Mouse (Mus musculus) B cell, adult 62 days (primary cell): Measurements from ENCODE around the gene Smim13. TPM values are rescaled to one million over a fixed set of nuclear protein-coding genes. Genes with fewer than 3 reads are reported as not detected.

Experiments used
- total RNA-seq: library from RNA; stranded (reverse); gene quantifications from 4 replicates; pipeline ENCODE4 v1.2.4, GENCODE M21; 2023

Gene Smim13
- total RNA-seq: 3.6 to 5.4 TPM (median 4.3 TPM) in 4 replicates

DNA sequence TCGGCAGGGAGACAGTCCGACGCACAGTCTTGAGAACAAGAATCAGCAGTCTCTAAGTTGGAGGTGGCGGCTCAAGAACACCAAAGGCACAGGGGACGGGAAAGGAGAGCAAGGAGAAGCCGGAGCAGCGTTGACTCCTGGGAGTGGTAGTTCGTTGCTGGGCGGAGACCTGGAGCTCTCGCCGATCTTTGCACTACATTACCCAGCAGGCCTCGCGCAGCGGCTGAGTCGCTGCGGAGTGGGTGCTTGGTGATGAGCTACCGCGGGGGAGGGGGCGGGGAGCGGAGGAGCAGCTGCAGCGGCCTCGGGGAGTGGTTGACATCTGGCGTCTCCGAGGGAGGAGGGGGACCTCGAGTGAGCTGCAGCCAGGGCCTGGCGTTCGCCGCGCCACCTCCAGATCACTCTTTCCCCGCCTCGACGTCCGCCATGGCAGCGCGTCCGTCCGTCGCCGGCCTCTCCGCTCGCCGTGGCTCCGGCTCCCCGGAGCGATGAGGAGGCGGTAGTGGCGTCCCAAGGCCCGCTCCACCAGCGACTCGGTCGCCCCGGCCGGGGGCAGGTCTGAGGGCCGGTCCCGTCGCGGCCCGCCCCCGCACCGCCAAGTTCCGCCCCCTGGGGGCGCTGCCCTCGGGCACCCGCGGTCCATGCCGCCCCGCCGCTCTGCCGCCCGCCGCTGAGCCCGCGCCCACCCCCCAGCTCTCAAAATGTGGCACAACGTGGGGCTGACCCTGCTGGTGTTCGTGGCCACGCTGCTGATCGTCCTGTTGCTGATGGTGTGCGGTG is at the start of gene Smim13:
Gene Smim13 (plus strand): TSS at position 307 of the 780 bp plus-strand sequence.

DNA sequence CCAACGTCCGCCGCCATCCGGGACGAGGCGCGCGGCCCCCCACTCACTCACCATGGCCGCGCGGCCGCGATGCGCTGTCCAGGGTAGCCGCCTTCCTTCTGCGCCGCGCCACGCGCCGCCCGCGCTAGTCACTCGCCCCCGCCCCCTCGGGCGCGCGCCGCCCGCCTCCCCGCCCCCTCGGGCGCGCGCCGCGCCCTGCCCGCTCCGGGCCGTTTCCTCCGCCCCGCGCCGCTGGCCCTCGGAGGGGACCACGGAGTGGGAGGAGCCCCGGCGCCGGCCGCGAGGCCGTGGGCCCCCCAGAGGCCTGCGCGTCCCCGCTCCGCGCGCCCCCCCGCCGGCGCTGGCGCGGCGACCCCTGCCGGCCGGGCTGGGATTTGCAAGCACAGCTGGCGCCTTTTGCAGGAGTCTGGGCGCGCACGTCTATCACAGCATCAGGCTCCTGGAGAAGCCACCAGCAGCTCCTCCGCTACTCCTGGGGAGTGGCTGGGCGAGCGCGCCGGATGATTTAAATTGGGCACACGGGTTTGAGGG is 29.3 kb upstream of the Smim13 start, which contains the start of gene Elovl2:
Gene Elovl2 (minus strand): TSS at position 102 of the 531 bp plus-strand sequence.

DNA sequence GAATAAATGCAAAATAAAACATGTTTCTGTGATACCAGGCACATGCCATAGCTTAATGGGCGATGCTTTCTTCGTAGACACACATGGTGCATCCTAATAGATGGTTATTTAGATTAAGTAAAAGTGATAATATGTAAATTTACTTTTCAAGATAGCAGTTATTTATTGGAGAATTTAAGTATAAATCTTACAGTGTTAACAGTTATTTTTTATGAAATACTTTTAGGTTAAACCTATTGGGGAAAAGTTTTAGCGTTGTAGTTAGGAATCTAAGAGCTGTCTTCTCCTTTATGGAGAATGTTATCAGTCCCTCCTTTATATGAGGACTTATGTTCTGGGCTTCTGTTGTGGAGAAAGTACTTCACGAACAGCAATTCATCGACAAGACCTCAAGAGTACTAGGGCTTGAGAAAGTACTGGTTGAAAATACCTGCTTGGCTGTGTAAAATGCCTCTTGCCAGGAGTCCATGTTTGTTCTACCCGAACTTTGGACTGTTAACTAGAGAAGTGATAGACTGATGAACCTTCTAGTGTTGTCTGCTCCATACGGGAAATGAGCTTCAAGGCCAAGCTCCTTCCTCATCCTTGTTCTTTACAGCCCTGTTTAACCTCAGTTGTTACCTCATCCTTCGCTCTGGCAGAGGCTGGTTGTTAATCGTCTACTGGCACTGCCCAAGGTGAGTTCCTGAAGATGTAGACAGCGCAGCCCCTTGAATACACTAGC is 24.4 kb downstream of the Smim13 start, which contains the start of gene Gm17364:
Gene Gm17364 (minus strand): TSS at position 51 of the 724 bp plus-strand sequence.

Other genes with a start within 250 kb of the Smim13 start
- gene Pak1ip1, start 248.8 kb upstream of the Smim13 start, total RNA-seq: 65.8 to 70.2 TPM (median 67.6 TPM) in 4 replicates
- 31.1 to 32.9 TPM (median 31.7 TPM) in 4 replicates for gene Tmem14c, start 233.6 kb upstream of the Smim13 start, total RNA-seq
- not detected in 4 replicates for gene Mak, start 170.1 kb upstream of the Smim13 start, total RNA-seq
- gene Gcm2, start 138.8 kb upstream of the Smim13 start, total RNA-seq: 0.27 TPM in 1 of 4 replicates, not detected in the others
- not detected in 4 replicates for gene Sycp2l, start 135.5 kb upstream of the Smim13 start, total RNA-seq
- gene Elovl2, start 29.4 kb upstream of the Smim13 start, total RNA-seq: not detected in 4 replicates
- gene Gm17364, start 24.1 kb downstream of the Smim13 start, total RNA-seq: not detected in 4 replicates
- gene Nedd9, start 237.5 kb downstream of the Smim13 start, total RNA-seq: 331 to 369 TPM (median 356 TPM) in 4 replicates